8 mouse cellular contexts compared by ENCODE assay signal in genomic region chr2:125624837-125625351, GRCm38 (mm10). TPM values are rescaled to one million over a fixed set of nuclear protein-coding genes. Genes with fewer than 3 reads are reported as not detected.
DNase-seq lines count a peak whose midpoint lies in the region; ATAC-seq and TF ChIP-seq lines count a peak whose summit lies in the region.

Cep152 (minus strand) TSS chr2:125625113.

- peak; percentile 67 to 72; a peak in 2 of 4 replicates for TF ChIP-seq POLR2A in MEL (IDR thresholded peaks at IDR 0.05; ENCODE audit: control insufficient read depth in 1 of 2, insufficient read depth in 1 of 2, low read depth in 1 of 2, low read length in 2 of 2, poor library complexity in 1 of 2)
- TF ChIP-seq POLR2A in cerebellum, adult 2 months (IDR thresholded peaks at IDR 0.05; ENCODE audit: borderline replicate concordance, insufficient read depth, low read length), result peak; percentile 39; the same call in 1 of the 2 replicates

- peak; percentile 100 for ATAC-seq in forebrain, postnatal 0 days
- peak; percentile 98 for ATAC-seq in lung, embryonic 15.5 days (ENCODE audit: borderline replicate concordance, extremely low read depth, low FRiP score, low TSS enrichment)

- H3K79me2 ChIP-seq in MEL (ENCODE audit: control insufficient read depth, insufficient read depth, low read length, poor library complexity), result peaks cover 29% of the 10 kb centered on the region

- H3K4me2 ChIP-seq in forebrain, postnatal 0 days (ENCODE audit: low read depth), result peak within 1 kb of the TSS; percentile 68
- H3K4me2 ChIP-seq in lung, embryonic 15.5 days, result peak within 1 kb of the TSS; percentile 59

- no peak for TF ChIP-seq EP300 in MEL (IDR thresholded peaks at IDR 0.05; ENCODE audit: low read depth in 1 of 2, low read length in 2 of 2)

- peaks cover 0 to 12% of the 10 kb centered on the region in 2 experiments; a peak in 2 of 4 replicates for H3K4me1 ChIP-seq in MEL (ENCODE audit: control insufficient read depth in 1 of 2, insufficient read depth in 2 of 2, low read length in 2 of 2)
- no peaks in the 10 kb centered on the region for H3K4me1 ChIP-seq in cerebellum, adult 2 months (ENCODE audit: control insufficient read depth, insufficient read depth, low read length)
- peaks cover 7% of the 10 kb centered on the region for H3K4me1 ChIP-seq in forebrain, postnatal 0 days (ENCODE audit: insufficient read depth)
- H3K4me1 ChIP-seq in lung, embryonic 15.5 days, result peaks cover 20% of the 10 kb centered on the region

- H3K27me3 ChIP-seq in MEL (ENCODE audit: control insufficient read depth in 1 of 2, insufficient read depth in 2 of 2, low read length in 2 of 2), result no peaks in the 10 kb centered on the region
- H3K27me3 ChIP-seq in cerebellum, adult 2 months (ENCODE audit: control insufficient read depth, insufficient read depth, low read length), result no peaks in the 10 kb centered on the region
- no peaks in the 10 kb centered on the region for H3K27me3 ChIP-seq in forebrain, postnatal 0 days (ENCODE audit: insufficient read depth, low read length)
- H3K27me3 ChIP-seq in lung, embryonic 15.5 days, result no peaks in the 10 kb centered on the region

- WGBS in cerebellum, adult 2 months, result under 1% methylated on average over 50 of the region's 50 CpGs
- WGBS in forebrain, postnatal 0 days, result 2% methylated on average over 50 of the region's 50 CpGs
- under 1% methylated on average over 48 of the region's 50 CpGs for WGBS in lung, embryonic 15.5 days

- H3K36me3 ChIP-seq in MEL (ENCODE audit: control insufficient read depth in 1 of 2, insufficient read depth in 2 of 2, low read length in 2 of 2), result peaks cover 4 to 15% of the 10 kb centered on the region in 2 experiments
- H3K36me3 ChIP-seq in forebrain, postnatal 0 days (ENCODE audit: insufficient read depth), result no peaks in the 10 kb centered on the region
- peaks cover 5% of the 10 kb centered on the region; the same call in 1 of the 2 replicates for H3K36me3 ChIP-seq in lung, embryonic 15.5 days

- DNase-seq in MEL (ENCODE audit: low read depth, low spot score), result peak; percentile 98
- peak; percentile 97 to 98 for DNase-seq in cerebellum, adult 2 months
- DNase-seq in forebrain, postnatal 0 days, result peak; percentile 97
- DNase-seq in heart, postnatal 4 days, result peak; percentile 98
- peak; percentile 96 to 97 for DNase-seq in layer of hippocampus, adult 8-10 months (ENCODE audit: low spot score in 2 of 2)
- DNase-seq in ovary, adult 18-20 months (ENCODE audit: low spot score), result peak; percentile 96
- peak; percentile 97 for DNase-seq in thymus, postnatal 0 days (ENCODE audit: low spot score)

- H3K9ac ChIP-seq in MEL (ENCODE audit: control insufficient read depth, low read depth, low read length, poor library complexity, severe bottlenecking), result peak within 1 kb of the TSS; percentile 87
- peak within 1 kb of the TSS; percentile 53 for H3K9ac ChIP-seq in forebrain, postnatal 0 days
- H3K9ac ChIP-seq in lung, embryonic 15.5 days, result peak within 1 kb of the TSS; percentile 77

- H3K27ac ChIP-seq in MEL (ENCODE audit: control insufficient read depth, low read depth, low read length), result peak within 1 kb of the TSS; percentile 80
- H3K27ac ChIP-seq in cerebellum, adult 2 months (ENCODE audit: insufficient read depth, low read length), result no peak within 1 kb of the TSS
- H3K27ac ChIP-seq in forebrain, postnatal 0 days (ENCODE audit: low read depth, low read length), result no peak within 1 kb of the TSS
- 0 out of 2 replicates have a peak within 1 kb of the TSS, but pooled peaks have one; percentile 1 for H3K27ac ChIP-seq in lung, embryonic 15.5 days

- peak within 1 kb of the TSS; percentile 87 to 90 for H3K4me3 ChIP-seq in MEL (ENCODE audit: control insufficient read depth in 1 of 2, insufficient read depth in 1 of 2, low read depth in 2 of 2, low read length in 2 of 2)
- H3K4me3 ChIP-seq in cerebellum, adult 2 months (replicated peaks; ENCODE audit: insufficient read depth, low read depth, low read length), result peak within 1 kb of the TSS; percentile 67
- peak within 1 kb of the TSS; percentile 77 for H3K4me3 ChIP-seq in forebrain, postnatal 0 days (ENCODE audit: low read depth, low read length)
- H3K4me3 ChIP-seq in lung, embryonic 15.5 days, result peak within 1 kb of the TSS; percentile 80

- peak in 2 of 3 experiments; percentile 14 to 44; a peak in 3 of 6 replicates for TF ChIP-seq CTCF in MEL (IDR thresholded peaks at IDR 0.05 in 2 of 3, conservative IDR thresholded peaks at IDR 0.05 in 1 of 3; ENCODE audit: control insufficient read depth in 1 of 3, insufficient read depth in 1 of 3, low read depth in 2 of 3, low read length in 3 of 3, poor library complexity in 1 of 3, severe bottlenecking in 1 of 3)
- no peak for TF ChIP-seq CTCF in cerebellum, adult 2 months (IDR thresholded peaks at IDR 0.05; ENCODE audit: borderline replicate concordance, insufficient read depth, low read depth, low read length)
- peak; percentile 66 for TF ChIP-seq CTCF in forebrain, postnatal 0 days (IDR thresholded peaks at IDR 0.05; ENCODE audit: low read depth)

- TF ChIP-seq RAD21 in MEL (IDR thresholded peaks at IDR 0.05; ENCODE audit: low read depth, low read length), result no peak

- no peaks in the 10 kb centered on the region for H3K9me3 ChIP-seq in MEL (replicated peaks; ENCODE audit: insufficient read depth, low read length)
- no peaks in the 10 kb centered on the region for H3K9me3 ChIP-seq in forebrain, postnatal 0 days (ENCODE audit: low read length)
- H3K9me3 ChIP-seq in lung, embryonic 15.5 days, result no peaks in the 10 kb centered on the region

TF ChIP-seq in MEL, 35 proteins besides CTCF, POLR2A, EP300 and RAD21:
- TF ChIP-seq SIN3A (IDR thresholded peaks at IDR 0.05; ENCODE audit: low read length) (peak; percentile 88), NRF1 (IDR thresholded peaks at IDR 0.05; ENCODE audit: insufficient read depth, low read depth, low read length, poor library complexity, severe bottlenecking) (0 out of 2 replicates have a peak, but pooled peaks have one; percentile 13), HCFC1 (IDR thresholded peaks at IDR 0.05; ENCODE audit: low read depth, low read length) (peak; percentile 89), ELF1 (IDR thresholded peaks at IDR 0.05; ENCODE audit: low read depth, low read length) (peak; percentile 88), UBTF (IDR thresholded peaks at IDR 0.05; ENCODE audit: borderline replicate concordance, insufficient read depth, low read depth, low read length) (no peak), KAT2A (conservative IDR thresholded peaks at IDR 0.05; ENCODE audit: low read depth, low read length) (peak; percentile 64), ETS1 (IDR thresholded peaks at IDR 0.05; ENCODE audit: low read depth, low read length) (no peak), TCF12 (IDR thresholded peaks at IDR 0.05; ENCODE audit: low read depth, low read length) (0 out of 2 replicates have a peak, but pooled peaks have one; percentile 40), NELFE (IDR thresholded peaks at IDR 0.05; ENCODE audit: low read depth, low read length) (peak; percentile 60), MXI1 (IDR thresholded peaks at IDR 0.05; ENCODE audit: low read depth, low read length) (no peak), E2F4 (IDR thresholded peaks at IDR 0.05; ENCODE audit: borderline replicate concordance, low read depth, low read length) (peak; percentile 98), MYC (IDR thresholded peaks at IDR 0.05; ENCODE audit: low read depth, low read length) (peak; percentile 40; the same call in 1 of the 2 replicates)

RNA-seq across cellular contexts. Expression of gene Cep152, which starts in this region (rescaled TPM):
- total RNA-seq in MEL (2012; rRNA removed), result 11.7 and 13.9 TPM in 2 replicates
- polyA plus RNA-seq in MEL (2012; ENCODE audit: insufficient read depth in 1 of 2, insufficient read length in 2 of 2, low read depth in 1 of 2, low replicate concordance in 2 of 2, missing spikeins in 1 of 2), result 10 to 100 TPM in 1 of 2 experiments, not detected in 1; 14.1 TPM
- polyA plus RNA-seq in cerebellum, adult 2 months (2012; rRNA removed), result 3.1 and 3.2 TPM in 2 replicates
- total RNA-seq in forebrain, postnatal 0 days (2014; rRNA removed), result 2.2 and 2.4 TPM in 2 replicates
- polyA plus RNA-seq in forebrain, postnatal 0 days (2015; fragmentation: Nextera tagmentation; extraction: Ambion mirVana), result 0.92 and 1.4 TPM in 2 replicates
- 1 to 10 TPM; 4.8 to 4.9 TPM for total RNA-seq in heart, postnatal 4 days (2021)
- total RNA-seq in layer of hippocampus, adult 8-10 months (2022), result 1 to 10 TPM; 3.4 to 4.2 (median 3.9) TPM
- polyA plus RNA-seq in lung, embryonic 15.5 days (2015; fragmentation: Nextera tagmentation; extraction: Ambion mirVana), result 7.4 and 8.1 TPM in 2 replicates
- polyA plus RNA-seq in thymus, postnatal 0 days (2015; fragmentation: Nextera tagmentation; extraction: Ambion mirVana), result 7.0 and 7.5 TPM in 2 replicates

Comparison
In these comparisons a context has a peak if more than half of its experiments do, and no peak if none do; other contexts are left out.
1. H3K27ac ChIP-seq: peak in MEL (single experiment) and lung, embryonic 15.5 days (single experiment); none in cerebellum, adult 2 months (single experiment) and forebrain, postnatal 0 days (single experiment).
2. Peak in every context shown above with its lines, with median percentiles within 50 percentile points of each other: DNase-seq, H3K4me3 ChIP-seq and H3K9ac ChIP-seq.